Mouse (Mus musculus): ENCODE data around the gene Edc4. TPM values are rescaled to one million over a fixed set of nuclear protein-coding genes. Genes with fewer than 3 reads are reported as not detected.

Edc4 gene
- polyA plus RNA-seq, 1 experiment: 87.8 TPM

DNA sequence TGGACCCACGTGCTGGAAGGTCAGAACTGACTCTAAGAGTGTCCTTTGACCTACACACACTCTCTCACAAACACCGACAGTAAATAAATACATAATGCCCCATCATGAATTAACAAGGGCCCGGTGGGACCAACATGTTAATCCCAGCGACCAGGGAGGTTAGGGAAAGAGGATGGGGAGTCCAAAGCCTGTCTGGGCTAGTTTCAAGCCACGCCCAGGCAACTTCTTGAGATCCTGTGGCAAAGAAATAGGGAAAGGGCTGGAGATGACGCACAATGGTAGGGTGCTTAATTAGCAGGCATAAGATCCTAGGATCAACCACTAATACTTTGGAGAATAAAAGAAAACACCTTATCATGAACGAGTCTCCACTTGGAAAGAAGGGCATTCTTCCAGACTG is 30.1 kb upstream of the Edc4 start:
- TF ChIP-seq CTCF (IDR thresholded peaks at IDR 0.05; ENCODE audit: control insufficient read depth, insufficient read depth, insufficient replicate concordance, low read depth, low read length) (no peak), POLR2A (IDR thresholded peaks at IDR 0.05; ENCODE audit: control insufficient read depth, low read depth, low read length) (no peak)
- H3K4me1 ChIP-seq (ENCODE audit: control insufficient read depth, insufficient read depth, low read length): peaks cover 6% of the 10 kb centered on the region

DNA sequence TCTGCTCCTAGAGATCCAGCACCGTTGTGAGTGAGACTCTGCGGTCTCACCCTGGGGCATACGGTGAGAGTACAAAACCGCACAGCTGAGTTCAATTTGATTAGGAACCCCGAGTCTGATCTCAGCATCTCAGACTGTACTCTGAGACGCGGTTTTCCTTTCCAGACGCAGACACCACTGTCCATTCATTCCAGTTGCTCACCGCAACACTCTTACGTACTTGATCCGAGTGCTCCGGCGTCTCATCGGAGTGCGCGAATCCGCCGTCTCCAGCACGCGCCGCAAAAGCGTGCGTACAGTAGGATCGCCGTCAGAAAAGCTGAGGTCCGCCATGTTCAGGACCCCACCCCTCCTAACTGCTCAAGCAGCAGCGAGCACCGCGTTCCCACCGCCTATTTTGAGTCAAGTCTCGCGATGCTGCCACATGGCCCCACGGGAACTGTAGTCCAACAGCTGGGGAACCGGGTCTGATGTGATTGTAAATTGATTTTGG is 29.0 kb upstream of the Edc4 start:
- TF ChIP-seq CTCF (IDR thresholded peaks at IDR 0.05; ENCODE audit: control insufficient read depth, insufficient read depth, insufficient replicate concordance, low read depth, low read length): no peak
- TF ChIP-seq POLR2A (IDR thresholded peaks at IDR 0.05; ENCODE audit: control insufficient read depth, low read depth, low read length): peak; percentile 96
- H3K4me1 ChIP-seq (ENCODE audit: control insufficient read depth, insufficient read depth, low read length): peaks cover 12% of the 10 kb centered on the region
- peak overlapping the region; percentile 99 for H3K4me3 ChIP-seq (ENCODE audit: control insufficient read depth, low read depth, low read length)
- no peaks in the 10 kb centered on the region for H3K36me3 ChIP-seq (ENCODE audit: control insufficient read depth, insufficient read depth, low read length)
- H3K27ac ChIP-seq (ENCODE audit: control insufficient read depth, insufficient read depth, low read depth, low read length): peak overlapping the region; percentile 94
- no peaks in the 10 kb centered on the region for H3K27me3 ChIP-seq (ENCODE audit: control insufficient read depth, insufficient read depth, low read length)

More for the DNA sequence above, 30.1 kb upstream of the Edc4 start:
- H3K27ac ChIP-seq (ENCODE audit: control insufficient read depth, insufficient read depth, low read depth, low read length): no peak overlapping the region
- H3K27me3 ChIP-seq (ENCODE audit: control insufficient read depth, insufficient read depth, low read length): no peaks in the 10 kb centered on the region
- no peak overlapping the region for H3K4me3 ChIP-seq (ENCODE audit: control insufficient read depth, low read depth, low read length)
- H3K36me3 ChIP-seq (ENCODE audit: control insufficient read depth, insufficient read depth, low read length): no peaks in the 10 kb centered on the region

DNA sequence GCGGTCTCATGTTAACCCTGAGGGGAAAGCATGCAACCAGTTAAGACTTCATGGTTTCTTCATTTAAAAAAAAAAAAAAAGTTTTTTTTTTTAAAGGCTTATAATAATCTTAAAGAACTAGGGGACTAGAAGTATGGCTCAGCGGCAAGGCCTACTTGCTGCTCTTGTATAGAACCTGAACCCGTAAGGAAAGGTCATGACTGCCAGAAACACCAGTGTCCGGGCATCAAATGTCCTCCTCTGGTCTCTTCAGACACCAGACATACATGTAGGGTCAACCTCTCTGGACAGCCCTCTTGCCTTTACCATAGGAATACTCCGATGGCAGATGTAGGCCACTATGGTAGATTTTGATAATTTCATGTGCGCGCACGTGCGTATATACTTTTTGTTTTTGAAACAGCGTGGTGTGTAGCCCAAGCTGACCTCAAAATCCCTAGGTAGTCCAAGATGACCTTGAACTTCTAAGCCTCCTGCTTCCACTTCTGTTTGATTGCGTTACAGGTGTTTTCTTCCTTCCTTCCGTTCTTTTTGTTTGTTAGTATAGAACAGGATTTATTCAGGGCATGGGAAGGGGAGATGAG is 28.4 kb upstream of the Edc4 start:
- no peaks in the 10 kb centered on the region for H3K36me3 ChIP-seq (ENCODE audit: control insufficient read depth, insufficient read depth, low read length)
- no peak overlapping the region for H3K27ac ChIP-seq (ENCODE audit: control insufficient read depth, insufficient read depth, low read depth, low read length)
- H3K4me1 ChIP-seq (ENCODE audit: control insufficient read depth, insufficient read depth, low read length): peaks cover 12% of the 10 kb centered on the region
- H3K27me3 ChIP-seq (ENCODE audit: control insufficient read depth, insufficient read depth, low read length): no peaks in the 10 kb centered on the region
- no peak for TF ChIP-seq POLR2A (IDR thresholded peaks at IDR 0.05; ENCODE audit: control insufficient read depth, low read depth, low read length)
- TF ChIP-seq CTCF (IDR thresholded peaks at IDR 0.05; ENCODE audit: control insufficient read depth, insufficient read depth, insufficient replicate concordance, low read depth, low read length): no peak
- H3K4me3 ChIP-seq (ENCODE audit: control insufficient read depth, low read depth, low read length): peak overlapping the region; percentile 99

DNA sequence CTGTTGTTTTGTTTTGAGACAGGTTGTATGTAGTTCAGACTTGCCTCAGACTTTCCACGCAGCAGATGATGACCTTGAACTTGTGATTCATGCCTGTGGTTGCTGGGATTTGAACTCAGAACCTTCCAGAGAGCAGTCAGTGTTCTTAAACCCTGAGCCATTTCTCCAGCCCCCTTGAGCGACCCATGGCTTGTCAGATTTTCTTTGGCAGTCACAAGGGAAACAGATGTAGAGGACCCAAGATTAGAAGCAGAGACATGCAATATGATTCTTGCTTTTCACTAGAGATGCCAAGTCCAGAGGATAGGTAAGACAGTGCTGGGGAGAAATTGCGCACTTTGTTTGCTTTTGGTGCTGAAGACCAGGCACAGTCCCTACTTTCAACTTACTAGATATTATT is 27.5 kb upstream of the Edc4 start, which contains the start of gene Cenpt:
TSS of gene Cenpt (minus strand) at position 101 of the 400 bp plus-strand sequence.
- Histone ChIP-seq H3K4me3 (ENCODE audit: control insufficient read depth, low read depth, low read length) (peak within 1 kb of the TSS; percentile 55), H3K4me1 (ENCODE audit: control insufficient read depth, insufficient read depth, low read length) (peaks cover 12% of the 10 kb centered on the region), H3K27me3 (ENCODE audit: control insufficient read depth, insufficient read depth, low read length) (no peaks in the 10 kb centered on the region), H3K36me3 (ENCODE audit: control insufficient read depth, insufficient read depth, low read length) (no peaks in the 10 kb centered on the region), H3K27ac (ENCODE audit: control insufficient read depth, insufficient read depth, low read depth, low read length) (no peak within 1 kb of the TSS)
- no peak for TF ChIP-seq POLR2A (IDR thresholded peaks at IDR 0.05; ENCODE audit: control insufficient read depth, low read depth, low read length)
- no peak for TF ChIP-seq CTCF (IDR thresholded peaks at IDR 0.05; ENCODE audit: control insufficient read depth, insufficient read depth, insufficient replicate concordance, low read depth, low read length)

DNA sequence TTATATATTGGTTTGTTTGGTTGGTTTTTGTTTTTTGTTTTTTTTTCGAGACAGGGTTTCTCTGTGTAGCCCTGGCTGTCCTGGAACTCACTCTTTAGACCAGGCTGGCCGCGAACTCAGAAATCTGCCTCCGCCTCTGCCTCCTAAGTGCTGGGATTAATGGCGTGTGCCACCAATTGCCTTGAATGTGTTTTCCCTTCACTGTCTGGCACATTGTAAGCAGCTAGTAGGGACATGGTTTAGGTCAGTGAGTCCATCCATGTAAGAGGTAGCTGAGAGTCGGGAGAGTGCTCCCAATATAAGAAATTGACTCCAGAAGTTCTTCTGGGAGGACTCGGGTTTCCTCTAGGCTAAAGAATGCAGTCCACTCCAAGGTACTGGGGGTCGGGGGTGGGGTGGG is 26.4 kb upstream of the Edc4 start:
- TF ChIP-seq POLR2A (IDR thresholded peaks at IDR 0.05; ENCODE audit: control insufficient read depth, low read depth, low read length) (no peak), CTCF (IDR thresholded peaks at IDR 0.05; ENCODE audit: control insufficient read depth, insufficient read depth, insufficient replicate concordance, low read depth, low read length) (peak; percentile 23; the same call in 1 of the 2 replicates)
- H3K4me1 ChIP-seq (ENCODE audit: control insufficient read depth, insufficient read depth, low read length): peaks cover 12% of the 10 kb centered on the region
- no peak overlapping the region for H3K4me3 ChIP-seq (ENCODE audit: control insufficient read depth, low read depth, low read length)
- no peaks in the 10 kb centered on the region for H3K36me3 ChIP-seq (ENCODE audit: control insufficient read depth, insufficient read depth, low read length)
- H3K27me3 ChIP-seq (ENCODE audit: control insufficient read depth, insufficient read depth, low read length): no peaks in the 10 kb centered on the region
- H3K27ac ChIP-seq (ENCODE audit: control insufficient read depth, insufficient read depth, low read depth, low read length): no peak overlapping the region

DNA sequence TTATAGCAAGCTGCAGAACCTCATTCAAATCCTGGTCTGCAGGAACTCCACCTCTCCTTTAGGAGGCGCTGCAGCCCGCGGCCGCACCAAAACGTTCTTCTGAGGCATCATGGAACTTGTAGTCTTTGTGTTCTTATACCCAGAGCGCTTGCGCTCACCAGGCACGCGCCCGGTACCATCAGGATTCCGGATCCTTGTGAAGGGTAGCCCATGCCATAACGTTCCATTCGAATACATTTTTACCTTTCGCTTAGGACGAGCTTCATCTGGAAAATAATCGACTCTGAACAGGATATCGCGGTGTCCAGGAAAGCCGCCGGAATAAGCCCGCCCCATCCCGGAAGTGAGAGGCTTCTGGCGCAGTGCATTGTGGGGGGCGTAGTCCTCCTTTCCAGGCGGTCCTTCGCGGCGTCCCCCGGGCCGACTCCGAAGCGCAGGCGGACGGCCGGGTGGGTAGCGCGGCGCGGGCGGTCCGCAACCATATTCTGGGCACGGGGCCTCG is 25.9 kb upstream of the Edc4 start, which contains the start of gene Thap11:
TSS of gene Thap11 (plus strand) at position 418 of the 502 bp plus-strand sequence.
- peak; percentile 16; the same call in 1 of the 2 replicates for TF ChIP-seq POLR2A (IDR thresholded peaks at IDR 0.05; ENCODE audit: control insufficient read depth, low read depth, low read length)
- peak; percentile 96; the same call in 1 of the 2 replicates for TF ChIP-seq CTCF (IDR thresholded peaks at IDR 0.05; ENCODE audit: control insufficient read depth, insufficient read depth, insufficient replicate concordance, low read depth, low read length)
- Histone ChIP-seq H3K27me3 (ENCODE audit: control insufficient read depth, insufficient read depth, low read length) (no peaks in the 10 kb centered on the region), H3K27ac (ENCODE audit: control insufficient read depth, insufficient read depth, low read depth, low read length) (peak within 1 kb of the TSS; percentile 92), H3K4me3 (ENCODE audit: control insufficient read depth, low read depth, low read length) (peak within 1 kb of the TSS; percentile 94), H3K4me1 (ENCODE audit: control insufficient read depth, insufficient read depth, low read length) (peaks cover 12% of the 10 kb centered on the region), H3K36me3 (ENCODE audit: control insufficient read depth, insufficient read depth, low read length) (no peaks in the 10 kb centered on the region)

DNA sequence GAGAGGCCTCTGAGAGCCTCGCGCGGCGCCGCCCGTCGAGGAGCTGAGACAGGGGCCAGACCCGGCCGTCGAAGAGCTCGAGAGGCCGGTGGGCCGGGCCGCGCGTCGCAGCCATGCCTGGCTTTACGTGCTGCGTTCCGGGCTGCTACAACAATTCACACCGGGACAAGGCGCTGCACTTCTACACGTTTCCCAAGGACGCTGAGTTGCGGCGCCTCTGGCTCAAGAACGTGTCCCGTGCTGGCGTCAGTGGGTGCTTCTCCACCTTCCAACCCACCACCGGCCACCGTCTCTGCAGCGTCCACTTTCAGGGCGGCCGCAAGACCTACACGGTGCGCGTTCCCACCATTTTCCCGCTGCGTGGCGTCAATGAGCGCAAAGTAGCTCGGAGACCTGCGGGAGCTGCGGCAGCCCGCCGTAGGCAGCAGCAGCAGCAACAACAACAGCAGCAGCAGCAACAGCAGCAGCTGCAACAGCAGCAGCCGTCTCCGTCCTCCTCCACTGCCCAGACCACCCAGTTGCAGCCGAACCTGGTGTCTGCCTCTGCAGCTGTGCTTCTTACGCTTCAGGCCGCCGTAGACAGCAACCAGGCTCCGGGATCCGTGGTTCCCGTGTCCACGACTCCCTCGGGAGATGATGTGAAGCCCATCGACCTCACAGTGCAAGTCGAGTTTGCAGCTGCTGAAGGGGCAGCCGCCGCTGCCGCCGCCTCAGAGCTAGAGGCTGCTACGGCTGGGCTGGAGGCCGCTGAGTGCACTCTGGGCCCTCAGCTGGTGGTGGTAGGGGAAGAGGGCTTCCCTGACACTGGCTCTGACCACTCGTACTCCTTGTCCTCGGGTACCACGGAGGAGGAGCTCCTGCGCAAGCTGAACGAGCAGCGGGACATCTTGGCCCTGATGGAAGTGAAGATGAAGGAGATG is 25.2 kb upstream of the Edc4 start:
- no peaks in the 10 kb centered on the region for H3K27me3 ChIP-seq (ENCODE audit: control insufficient read depth, insufficient read depth, low read length)
- H3K4me3 ChIP-seq (ENCODE audit: control insufficient read depth, low read depth, low read length): peak overlapping the region; percentile 94
- peaks cover 12% of the 10 kb centered on the region for H3K4me1 ChIP-seq (ENCODE audit: control insufficient read depth, insufficient read depth, low read length)
- H3K27ac ChIP-seq (ENCODE audit: control insufficient read depth, insufficient read depth, low read depth, low read length): peak overlapping the region; percentile 92
- TF ChIP-seq POLR2A (IDR thresholded peaks at IDR 0.05; ENCODE audit: control insufficient read depth, low read depth, low read length) (0 out of 2 replicates have a peak, but pooled peaks have one; percentile 16), CTCF (IDR thresholded peaks at IDR 0.05; ENCODE audit: control insufficient read depth, insufficient read depth, insufficient replicate concordance, low read depth, low read length) (no peak)
- H3K36me3 ChIP-seq (ENCODE audit: control insufficient read depth, insufficient read depth, low read length): no peaks in the 10 kb centered on the region

Data from testis, adult 2 months (tissue).